Mouse (Mus musculus): ENCODE data around the gene Zfp606. TPM values are rescaled to one million over a fixed set of nuclear protein-coding genes. Genes with fewer than 3 reads are reported as not detected.

Zfp606 gene
- polyA plus RNA-seq (2015; fragmentation: Nextera tagmentation; extraction: Ambion mirVana) = 11.4 and 11.5 TPM in 2 replicates

- Histone ChIP-seq H3K36me3 (ENCODE audit: control insufficient read depth, insufficient read depth, low read length) (peaks cover 28% of the 10 kb centered on the region), H3K4me1 (ENCODE audit: control insufficient read depth, insufficient read depth, low read length) (peaks cover 5% of the 10 kb centered on the region; the same call in 1 of the 2 replicates), H3K9me3 (ENCODE audit: control insufficient read depth, low read length) (no peaks in the 10 kb centered on the region), H3K4me2 (ENCODE audit: low read depth, low read length) (peak within 1 kb of the TSS; percentile 55), H3K27me3 (replicated peaks; ENCODE audit: control insufficient read depth, insufficient read depth, low read length) (no peaks in the 10 kb centered on the region), H3K4me3 (ENCODE audit: low read length) (peak within 1 kb of the TSS; percentile 85), H3K27ac (ENCODE audit: low read length) (peak within 1 kb of the TSS; percentile 80), H3K9ac (ENCODE audit: low read depth, low read length) (peak within 1 kb of the TSS; percentile 94)
- ATAC-seq = peak; percentile 99
- under 1% methylated on average over 53 of the region's 53 CpGs for WGBS
These were observed at the start of gene Zfp606 for GRCm38 (mm10) chr7:12478158-12479008. Gene Zfp606 (plus strand): TSS chr7:12478293.

- Histone ChIP-seq H3K4me3 (ENCODE audit: low read length) (peak overlapping the region; percentile 85), H3K36me3 (ENCODE audit: control insufficient read depth, insufficient read depth, low read length) (peaks cover 34% of the 10 kb centered on the region), H3K27me3 (replicated peaks; ENCODE audit: control insufficient read depth, insufficient read depth, low read length) (no peaks in the 10 kb centered on the region), H3K4me2 (ENCODE audit: low read depth, low read length) (peak overlapping the region; percentile 55), H3K4me1 (ENCODE audit: control insufficient read depth, insufficient read depth, low read length) (peaks cover 5% of the 10 kb centered on the region; the same call in 1 of the 2 replicates), H3K9ac (ENCODE audit: low read depth, low read length) (peak overlapping the region; percentile 94), H3K27ac (ENCODE audit: low read length) (no peak overlapping the region), H3K9me3 (ENCODE audit: control insufficient read depth, low read length) (0 out of 2 replicates have a peak, but pooled peaks cover 2% of the 10 kb centered on the region)
- no peak; the same call in 1 of the 2 replicates for ATAC-seq
- 1% methylated on average over 8 of the region's 8 CpGs for WGBS
These were observed 885 bp downstream of the Zfp606 start for GRCm38 (mm10) chr7:12479009-12479346.

- Histone ChIP-seq H3K4me1 (ENCODE audit: control insufficient read depth, insufficient read depth, low read length) (peaks cover 5% of the 10 kb centered on the region; the same call in 1 of the 2 replicates), H3K9me3 (ENCODE audit: control insufficient read depth, low read length) (0 out of 2 replicates have a peak, but pooled peaks cover 3% of the 10 kb centered on the region), H3K36me3 (ENCODE audit: control insufficient read depth, insufficient read depth, low read length) (peaks cover 39% of the 10 kb centered on the region), H3K27ac (ENCODE audit: low read length) (no peak overlapping the region), H3K27me3 (replicated peaks; ENCODE audit: control insufficient read depth, insufficient read depth, low read length) (no peaks in the 10 kb centered on the region), H3K4me2 (ENCODE audit: low read depth, low read length) (peak overlapping the region; percentile 55), H3K4me3 (ENCODE audit: low read length) (peak overlapping the region; percentile 85), H3K9ac (ENCODE audit: low read depth, low read length) (peak overlapping the region; percentile 94)
- 72% methylated on average over 4 of the region's 4 CpGs for WGBS
- no peak for ATAC-seq
These were observed 1.4 kb downstream of the Zfp606 start for GRCm38 (mm10) chr7:12479525-12479924.

- Histone ChIP-seq H3K9me3 (ENCODE audit: control insufficient read depth, low read length) (peaks cover 3% of the 10 kb centered on the region; the same call in 1 of the 2 replicates), H3K27ac (ENCODE audit: low read length) (no peak overlapping the region), H3K4me2 (ENCODE audit: low read depth, low read length) (no peak overlapping the region), H3K4me1 (ENCODE audit: control insufficient read depth, insufficient read depth, low read length) (peaks cover 5% of the 10 kb centered on the region; the same call in 1 of the 2 replicates), H3K27me3 (replicated peaks; ENCODE audit: control insufficient read depth, insufficient read depth, low read length) (no peaks in the 10 kb centered on the region), H3K36me3 (ENCODE audit: control insufficient read depth, insufficient read depth, low read length) (peaks cover 69% of the 10 kb centered on the region), H3K4me3 (ENCODE audit: low read length) (no peak overlapping the region), H3K9ac (ENCODE audit: low read depth, low read length) (no peak overlapping the region)
- 93% methylated on average over 6 of the region's 6 CpGs for WGBS
- no peak for ATAC-seq
These were observed 5.7 kb downstream of the Zfp606 start for GRCm38 (mm10) chr7:12483771-12484170.

GRCm38 (mm10) chr7:12485956-12486355 lies 7.9 kb downstream of the Zfp606 start:
- Histone ChIP-seq H3K4me1 (ENCODE audit: control insufficient read depth, insufficient read depth, low read length) (no peaks in the 10 kb centered on the region), H3K4me2 (ENCODE audit: low read depth, low read length) (no peak overlapping the region), H3K27me3 (replicated peaks; ENCODE audit: control insufficient read depth, insufficient read depth, low read length) (no peaks in the 10 kb centered on the region), H3K36me3 (ENCODE audit: control insufficient read depth, insufficient read depth, low read length) (peaks cover 76% of the 10 kb centered on the region), H3K27ac (ENCODE audit: low read length) (no peak overlapping the region), H3K9ac (ENCODE audit: low read depth, low read length) (no peak overlapping the region), H3K4me3 (ENCODE audit: low read length) (no peak overlapping the region), H3K9me3 (ENCODE audit: control insufficient read depth, low read length) (peaks cover 9% of the 10 kb centered on the region)
- WGBS = 95% methylated on average over 1 of the region's 1 CpGs
- ATAC-seq = no peak

GRCm38 (mm10) chr7:12486691-12487090 lies 8.6 kb downstream of the Zfp606 start:
- Histone ChIP-seq H3K9me3 (ENCODE audit: control insufficient read depth, low read length) (peaks cover 9% of the 10 kb centered on the region), H3K27ac (ENCODE audit: low read length) (no peak overlapping the region), H3K4me3 (ENCODE audit: low read length) (no peak overlapping the region), H3K27me3 (replicated peaks; ENCODE audit: control insufficient read depth, insufficient read depth, low read length) (no peaks in the 10 kb centered on the region), H3K4me1 (ENCODE audit: control insufficient read depth, insufficient read depth, low read length) (no peaks in the 10 kb centered on the region), H3K4me2 (ENCODE audit: low read depth, low read length) (no peak overlapping the region), H3K9ac (ENCODE audit: low read depth, low read length) (no peak overlapping the region), H3K36me3 (ENCODE audit: control insufficient read depth, insufficient read depth, low read length) (peaks cover 74% of the 10 kb centered on the region)
- no peak for ATAC-seq

GRCm38 (mm10) chr7:12510913-12511312 lies 32.8 kb downstream of the Zfp606 start:
- no peaks in the 10 kb centered on the region for H3K4me1 ChIP-seq (ENCODE audit: control insufficient read depth, insufficient read depth, low read length)
- no peaks in the 10 kb centered on the region for H3K36me3 ChIP-seq (ENCODE audit: control insufficient read depth, insufficient read depth, low read length)
- no peak overlapping the region for H3K9ac ChIP-seq (ENCODE audit: low read depth, low read length)
- 67% methylated on average over 1 of the region's 1 CpGs for WGBS
- ATAC-seq = no peak
- H3K27ac ChIP-seq (ENCODE audit: low read length) = no peak overlapping the region
- no peaks in the 10 kb centered on the region for H3K9me3 ChIP-seq (ENCODE audit: control insufficient read depth, low read length)
- no peak overlapping the region for H3K4me2 ChIP-seq (ENCODE audit: low read depth, low read length)
- no peak overlapping the region for H3K4me3 ChIP-seq (ENCODE audit: low read length)
- no peaks in the 10 kb centered on the region for H3K27me3 ChIP-seq (replicated peaks; ENCODE audit: control insufficient read depth, insufficient read depth, low read length)

- Histone ChIP-seq H3K27ac (ENCODE audit: low read length) (no peak within 1 kb of the TSS), H3K9ac (ENCODE audit: low read depth, low read length) (no peak within 1 kb of the TSS), H3K36me3 (ENCODE audit: control insufficient read depth, insufficient read depth, low read length) (no peaks in the 10 kb centered on the region), H3K4me2 (ENCODE audit: low read depth, low read length) (no peak within 1 kb of the TSS), H3K4me1 (ENCODE audit: control insufficient read depth, insufficient read depth, low read length) (no peaks in the 10 kb centered on the region), H3K27me3 (replicated peaks; ENCODE audit: control insufficient read depth, insufficient read depth, low read length) (no peaks in the 10 kb centered on the region), H3K4me3 (ENCODE audit: low read length) (no peak within 1 kb of the TSS), H3K9me3 (ENCODE audit: control insufficient read depth, low read length) (no peaks in the 10 kb centered on the region)
- ATAC-seq = no peak
- 51% methylated on average over 2 of the region's 2 CpGs for WGBS
These were observed 34.1 kb downstream of the Zfp606 start, which contains the start of gene 2900092C05Rik for GRCm38 (mm10) chr7:12512217-12512616. Gene 2900092C05Rik (plus strand): TSS chr7:12512517.

Measured in intestine, embryonic 16.5 days (tissue).